Mouse (Mus musculus) kidney, adult 11 months (tissue): ENCODE measurements around the gene Adarb2.

ENCODE experiments used
- DNase-seq: peaks from one replicate; pipeline ENCODE4 v3.0.0; 2022

Adarb2 gene

GRCm38 (mm10) chr13:8202681-8203476 lies at the start of gene Adarb2:
Gene Adarb2, plus strand, starts transcription at chr13:8202866.
- no peak for DNase-seq

DNA sequence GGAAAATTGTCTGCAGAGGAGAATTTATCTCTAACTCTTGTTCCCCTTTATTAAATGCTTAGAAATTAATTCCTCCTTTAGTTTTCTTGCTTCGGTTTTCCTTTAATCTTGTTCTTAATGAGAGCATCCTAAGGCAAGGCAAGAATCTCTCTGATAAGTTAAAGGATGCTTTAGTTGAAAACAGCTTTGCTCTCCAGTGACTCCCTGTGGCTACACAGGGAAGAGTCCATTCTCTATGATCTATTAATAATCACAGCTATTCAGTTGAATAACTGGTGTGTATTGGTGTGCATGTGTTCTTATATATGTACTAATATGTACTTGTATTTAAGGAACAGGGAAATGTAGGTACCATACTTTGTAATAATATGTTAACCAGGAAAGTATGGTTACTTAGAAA lies 28.9 kb upstream of the Adarb2 start:
- no peak for DNase-seq

- DNase-seq = no peak
Observed at GRCm38 (mm10) chr13:8191977-8192376, 10.7 kb upstream of the Adarb2 start.

GRCm38 (mm10) chr13:8199186-8199880 lies 3.3 kb upstream of the Adarb2 start:
- no peak for DNase-seq

DNA sequence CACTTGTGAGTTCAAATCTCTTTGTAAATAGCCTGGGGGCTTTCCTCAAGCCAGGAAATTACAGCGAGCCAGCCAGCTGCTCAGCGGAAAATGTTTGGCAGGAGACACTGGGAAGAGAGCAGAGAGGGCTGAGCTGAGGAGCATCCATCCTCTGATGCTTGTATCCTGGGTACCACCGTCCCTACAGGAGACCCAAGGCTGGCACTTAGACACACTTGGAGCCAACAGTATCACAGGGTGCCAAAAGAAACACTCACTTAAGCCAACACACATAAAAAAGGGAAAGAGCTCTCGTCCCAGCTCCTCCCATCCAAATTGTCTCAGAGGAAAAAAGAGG lies 779 bp downstream of the Adarb2 start:
- no peak for DNase-seq

GRCm38 (mm10) chr13:8207337-8207736 lies 4.7 kb downstream of the Adarb2 start:
- no peak for DNase-seq

DNA sequence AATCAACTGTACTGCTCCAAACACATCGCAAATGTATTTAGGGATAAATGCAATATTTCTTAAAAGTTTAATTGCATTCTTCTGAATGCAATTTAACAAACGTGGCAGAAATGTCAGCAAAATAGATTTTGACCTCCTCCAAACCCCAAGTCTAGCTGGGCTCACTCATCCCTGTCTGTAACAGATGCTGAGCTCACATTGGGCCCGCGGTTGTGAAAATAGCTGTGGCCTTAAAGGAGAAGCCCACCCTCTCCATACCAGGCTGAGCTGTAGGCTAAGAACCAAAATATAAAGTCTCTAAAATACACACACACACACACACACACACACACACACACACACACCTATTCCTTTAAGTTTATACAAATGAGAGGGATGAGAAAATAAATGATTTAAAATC lies 8.1 kb downstream of the Adarb2 start:
- DNase-seq = no peak

DNA sequence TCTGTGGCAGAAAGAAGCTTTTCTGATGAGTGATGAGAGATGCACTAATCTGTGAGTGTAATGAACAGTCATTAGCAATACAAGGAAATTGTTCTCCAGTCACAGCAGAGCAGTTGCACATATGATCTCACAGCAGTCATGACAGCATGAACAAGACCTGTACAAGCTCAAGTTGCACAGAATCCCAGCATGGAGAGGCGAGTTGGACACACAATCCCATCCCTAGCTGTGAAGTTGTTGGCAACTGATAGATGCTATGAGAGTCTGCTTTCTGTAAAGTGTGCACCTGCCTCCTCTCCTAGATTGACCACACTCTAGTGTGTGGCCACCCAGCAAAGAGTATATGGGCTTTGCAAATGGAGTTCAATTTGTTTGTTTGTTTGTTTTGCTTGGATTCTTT lies 36.2 kb downstream of the Adarb2 start:
- DNase-seq = no peak

- no peak for DNase-seq
Observed at GRCm38 (mm10) chr13:8248016-8248667, 45.5 kb downstream of the Adarb2 start.

GRCm38 (mm10) chr13:8272158-8272945 lies 69.7 kb downstream of the Adarb2 start:
- no peak for DNase-seq

DNA sequence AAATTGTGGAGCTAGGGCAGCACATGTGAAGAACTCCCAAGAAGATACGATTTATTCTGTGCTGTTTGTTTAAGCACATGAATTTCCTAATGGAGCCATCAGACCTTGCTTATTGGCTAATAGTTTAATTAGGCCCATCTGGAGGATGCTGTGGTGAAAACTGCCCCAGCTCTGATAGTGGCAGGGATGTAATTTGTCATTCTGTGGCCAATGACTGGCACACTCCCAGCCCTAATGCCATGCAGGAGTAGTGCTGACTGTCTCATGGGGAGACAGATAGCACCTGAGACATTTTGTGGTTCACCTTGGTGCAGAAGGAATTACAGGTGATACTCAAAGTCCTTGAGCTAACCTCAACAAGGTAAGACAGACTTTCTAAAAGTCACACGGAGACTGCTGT lies 80.5 kb downstream of the Adarb2 start:
- DNase-seq = no peak

DNA sequence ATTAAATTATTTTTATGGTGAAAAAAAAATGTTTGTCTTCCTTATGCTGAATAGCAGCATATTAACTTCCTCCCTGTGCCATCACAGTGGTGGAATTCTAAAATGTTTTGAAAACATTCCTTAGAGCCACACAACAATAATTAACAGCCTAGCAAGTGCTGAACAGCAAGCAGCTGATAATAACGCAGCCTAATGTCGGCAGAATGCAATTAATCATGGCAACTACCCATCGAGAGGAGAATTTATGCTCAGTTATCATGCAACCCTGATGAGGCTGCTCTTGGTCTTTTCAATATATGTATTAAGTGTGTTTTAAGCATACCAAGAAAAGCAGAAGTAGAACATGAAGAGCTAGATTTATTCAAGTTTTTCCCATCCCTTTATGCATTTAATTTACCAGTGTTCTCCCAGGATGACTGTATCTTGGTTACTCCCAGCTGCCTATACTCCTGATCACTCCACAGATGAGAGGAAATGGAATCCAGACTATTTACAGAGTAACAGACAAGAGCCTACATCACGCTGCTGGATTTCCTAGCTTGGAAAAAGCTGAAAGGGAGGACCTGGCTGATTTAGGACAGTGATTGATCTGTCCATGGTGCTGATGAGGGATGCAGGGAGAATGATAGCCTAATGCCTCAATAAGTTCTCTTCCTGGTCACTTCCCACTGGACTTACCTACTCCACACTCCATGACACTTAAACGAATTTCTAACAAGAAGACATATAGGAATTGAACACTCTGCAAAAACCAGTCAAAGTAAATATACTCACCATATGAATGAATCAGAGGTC lies 113.9 kb downstream of the Adarb2 start:
- no peak for DNase-seq

DNA sequence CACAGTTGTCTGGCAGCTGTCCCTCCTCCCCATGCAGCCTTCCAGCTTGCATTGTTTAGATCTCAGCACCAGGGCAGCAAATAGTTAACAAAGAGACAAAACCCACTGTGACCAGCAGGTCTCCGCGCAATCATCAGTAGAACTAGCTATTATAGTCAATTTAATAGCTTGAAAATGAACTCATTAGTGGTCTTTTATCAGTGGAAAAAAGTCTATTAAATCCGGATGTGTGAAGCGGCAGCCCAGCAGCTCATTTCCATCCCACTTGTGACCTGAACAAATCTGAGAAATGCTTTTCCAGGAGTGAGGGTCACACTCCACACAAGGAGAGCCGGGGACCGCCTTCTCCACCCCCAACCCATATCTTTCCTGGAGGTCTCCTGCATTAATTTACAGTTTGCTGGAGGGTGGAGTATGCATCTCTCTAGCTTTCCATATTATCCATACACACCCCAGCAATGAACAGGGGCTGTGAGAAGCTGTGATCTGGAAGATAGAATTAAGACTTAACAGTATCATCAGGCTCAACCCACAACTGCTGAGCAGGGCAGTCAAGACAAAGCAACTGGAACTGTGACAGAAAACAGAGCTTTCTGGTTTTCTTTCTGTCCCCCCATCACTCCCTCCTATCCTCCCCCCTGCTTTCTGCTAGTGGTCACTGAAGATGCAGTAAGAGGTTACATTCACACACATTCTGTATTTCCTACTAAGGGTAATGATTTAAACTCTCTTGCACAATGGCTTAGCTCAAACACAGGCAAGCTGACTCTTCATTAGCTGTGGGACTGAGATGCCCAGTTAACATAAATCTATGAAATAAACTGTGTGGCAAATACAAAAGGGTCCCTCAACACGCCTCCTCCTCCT lies 131.2 kb downstream of the Adarb2 start:
- no peak for DNase-seq

- no peak for DNase-seq
Observed at GRCm38 (mm10) chr13:8334580-8334979, 131.9 kb downstream of the Adarb2 start.

- DNase-seq = no peak
Observed at GRCm38 (mm10) chr13:8341086-8341807, 138.6 kb downstream of the Adarb2 start.

DNA sequence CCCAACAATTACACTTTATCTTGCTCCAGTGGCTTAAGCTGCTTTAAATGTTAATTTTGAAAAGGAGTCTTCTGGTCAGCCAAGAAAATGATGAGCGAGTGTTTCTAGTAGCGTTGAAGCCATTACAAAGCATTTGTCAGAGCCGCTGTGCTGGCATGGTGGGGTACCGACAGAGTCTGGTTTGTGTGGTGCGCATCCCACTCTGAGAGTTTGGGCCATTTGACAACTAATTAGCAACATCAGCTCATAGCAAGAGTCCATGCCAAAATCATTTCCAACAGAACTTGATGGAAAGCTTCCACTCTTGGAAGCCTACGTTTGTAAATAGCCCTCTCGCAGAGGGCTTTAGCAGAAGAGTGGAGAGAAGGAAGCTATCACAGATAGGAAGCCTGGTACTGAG lies 144.5 kb downstream of the Adarb2 start:
- no peak for DNase-seq

DNA sequence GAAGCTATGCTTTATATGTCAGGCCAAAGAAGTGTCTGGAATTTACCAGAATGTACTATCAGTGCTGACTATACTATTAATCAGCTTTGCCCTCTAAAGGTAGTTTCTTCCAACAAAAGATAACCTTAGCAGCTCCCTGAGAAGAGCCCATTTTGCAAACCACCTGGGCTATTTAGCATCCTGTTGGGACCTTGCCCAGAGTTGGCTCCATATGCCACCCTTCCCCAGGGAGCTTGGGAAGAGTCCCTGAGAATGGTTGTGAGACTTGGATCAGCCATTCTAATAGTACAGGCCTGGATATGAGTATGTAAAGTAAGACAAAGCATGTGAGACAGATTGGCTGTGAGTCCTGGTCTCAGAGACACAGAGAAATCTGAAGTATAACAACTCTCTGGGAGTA lies 149.7 kb downstream of the Adarb2 start:
- no peak for DNase-seq

DNA sequence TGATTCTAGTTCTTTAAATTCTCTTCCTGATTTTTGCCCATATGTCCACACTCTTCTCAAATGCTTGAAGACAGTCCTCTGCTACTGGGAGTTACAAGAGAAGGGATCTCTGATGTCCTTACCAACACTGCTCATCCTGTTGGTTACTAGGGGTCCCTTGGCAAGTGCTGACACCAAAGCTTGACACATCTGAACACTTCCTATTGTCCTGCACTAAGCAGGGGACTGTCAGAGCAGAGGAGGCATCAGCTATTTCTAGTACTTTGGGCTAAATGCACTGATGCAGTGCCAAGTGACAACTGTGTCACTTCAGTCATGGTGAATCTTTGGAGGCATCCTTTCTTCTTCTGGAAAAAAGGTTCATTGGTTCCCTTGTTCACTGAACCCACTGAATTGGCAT lies 150.3 kb downstream of the Adarb2 start:
- DNase-seq = no peak

DNA sequence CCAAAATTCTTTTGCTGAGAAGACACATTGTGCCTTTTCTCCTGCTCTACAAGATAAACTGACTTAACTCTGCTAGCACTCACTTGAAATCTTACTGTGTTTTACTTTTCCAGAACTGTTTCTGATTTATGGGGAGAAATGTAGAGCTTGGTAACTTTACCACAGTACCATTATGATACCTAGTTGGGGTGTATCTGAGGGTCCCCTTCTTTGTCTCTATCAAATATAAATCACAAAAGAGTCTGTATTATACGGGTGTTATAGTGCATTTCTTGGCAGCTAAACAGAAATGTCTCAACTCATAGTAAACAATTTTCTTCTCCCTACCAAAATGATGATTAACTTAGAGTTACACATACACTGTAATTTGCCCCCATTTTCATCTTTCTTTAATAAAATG lies 162.9 kb downstream of the Adarb2 start:
- no peak for DNase-seq

GRCm38 (mm10) chr13:8366087-8366486 lies 163.4 kb downstream of the Adarb2 start:
- no peak for DNase-seq
